Mouse (Mus musculus) CD4-positive, CD25-positive, alpha-beta regulatory T cell, adult 4 months (primary cell): Measurements from ENCODE around the gene Aldh18a1. TPM values are rescaled to one million over a fixed set of nuclear protein-coding genes. Genes with fewer than 3 reads are reported as not detected.
"Not testable (repeated sequence)": the region's sequence is repeated elsewhere in the genome, so short reads cannot be mapped to it uniquely, and the experiment has no call there.

Source experiments
- ATAC-seq: one replicate; pipeline ENCODE4 v1.8.0; 2017
- polyA plus RNA-seq, 2 experiments: library from polyadenylated mRNA; unstranded; fragments of 100-300 nt; shearing (Covaris generic); gene quantifications; one replicate each; pipeline ENCODE4 v1.2.1; 2017

Aldh18a1 gene
- 10 to 100 TPM; 39.2 to 80.4 TPM for polyA plus RNA-seq

- peak; percentile 92 for ATAC-seq
These were observed at the start of gene Aldh18a1 for GRCm38 (mm10) chr19:40588293-40588654. Aldh18a1 (minus strand) TSS chr19:40588463.

GRCm38 (mm10) chr19:40637601-40638000, 49.3 kb upstream of the Aldh18a1 start:
- no peak for ATAC-seq

DNA sequence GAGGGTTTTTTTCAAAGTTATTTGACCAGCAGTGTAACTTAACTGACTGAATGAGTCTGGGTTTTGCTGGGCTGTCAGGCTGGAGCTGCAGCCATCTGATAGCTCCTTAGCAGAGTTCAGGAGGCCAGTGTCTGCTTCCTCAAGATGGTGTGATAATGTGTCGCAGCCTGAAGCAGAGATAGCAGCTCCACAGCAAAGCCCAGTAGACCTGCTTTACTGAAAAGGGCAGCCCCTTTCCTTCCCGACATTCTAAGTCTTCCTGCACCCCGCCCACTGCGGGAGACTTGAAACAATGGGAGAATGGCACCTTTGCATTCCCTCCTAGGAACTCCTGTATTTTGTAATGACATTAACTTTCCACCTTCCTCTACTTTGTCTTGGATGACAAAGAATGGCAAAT, 48.8 kb upstream of the Aldh18a1 start:
- ATAC-seq = no peak

DNA sequence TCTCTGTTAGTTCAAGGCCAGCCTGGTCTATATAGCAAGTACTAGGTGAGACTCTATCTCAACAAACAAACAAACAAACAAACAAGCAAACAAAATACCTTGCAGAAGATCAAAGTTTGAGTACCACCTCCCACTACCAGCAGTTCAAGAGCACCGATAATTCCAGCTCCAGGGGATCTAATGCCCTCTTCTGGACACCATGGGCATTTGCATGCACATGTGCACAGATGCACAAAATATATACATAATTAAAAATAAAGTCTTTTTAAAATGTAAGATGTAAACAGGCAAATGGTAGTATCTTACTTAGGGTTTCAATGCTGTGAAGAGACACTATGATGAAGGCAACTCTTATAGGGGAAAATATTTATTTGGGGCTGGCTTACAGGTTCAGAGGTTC, 44.9 kb upstream of the Aldh18a1 start:
- ATAC-seq = no peak

GRCm38 (mm10) chr19:40632668-40633067, 44.4 kb upstream of the Aldh18a1 start:
- ATAC-seq = no peak

GRCm38 (mm10) chr19:40632193-40632592, 43.9 kb upstream of the Aldh18a1 start:
- no peak for ATAC-seq

- no peak for ATAC-seq
These were observed 42.3 kb upstream of the Aldh18a1 start for GRCm38 (mm10) chr19:40630606-40631005.

DNA sequence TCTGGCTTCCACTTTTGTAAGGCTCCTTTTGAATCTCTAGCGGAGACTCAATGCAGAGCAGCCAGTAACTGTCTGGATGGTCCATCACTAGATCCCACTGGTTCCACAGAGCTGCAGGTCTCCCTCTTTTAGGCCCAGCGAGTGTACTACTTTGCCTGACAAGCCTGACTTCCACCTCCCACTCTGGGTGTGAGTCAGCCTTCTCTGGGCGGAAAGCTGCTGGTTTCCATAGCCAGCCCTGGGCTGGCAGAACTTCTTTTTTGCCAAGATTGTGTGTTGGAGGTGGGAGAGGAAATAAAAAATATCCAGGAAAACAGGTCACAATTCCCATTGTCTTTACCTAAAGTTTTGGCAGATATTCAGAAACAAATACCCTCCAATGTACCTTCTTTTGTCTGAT, 41.8 kb upstream of the Aldh18a1 start:
- no peak for ATAC-seq

DNA sequence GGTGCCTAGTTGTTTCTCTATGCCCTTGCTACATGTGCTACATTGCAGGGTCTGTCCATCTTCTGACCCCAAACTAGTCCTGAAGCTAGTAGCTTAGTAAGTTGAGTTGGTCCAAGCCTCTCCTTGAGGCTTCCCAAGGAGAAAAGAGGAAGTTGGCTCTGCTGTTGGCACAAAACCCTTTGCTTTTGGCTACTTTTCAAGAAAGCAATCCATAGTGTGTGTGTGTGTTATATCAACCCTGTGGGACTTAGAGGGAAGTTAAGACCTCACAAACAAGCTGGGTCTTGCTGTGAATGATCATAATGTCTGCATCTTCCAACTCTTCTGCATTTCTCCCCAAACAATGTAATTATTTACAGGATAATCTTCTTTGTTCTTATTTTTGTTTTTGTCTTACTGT, 40.7 kb upstream of the Aldh18a1 start:
- ATAC-seq = no peak

GRCm38 (mm10) chr19:40625935-40626334, 37.7 kb upstream of the Aldh18a1 start:
- no peak for ATAC-seq

- ATAC-seq = peak; percentile 43
These were observed 33.4 kb upstream of the Aldh18a1 start for GRCm38 (mm10) chr19:40621616-40622015.

DNA sequence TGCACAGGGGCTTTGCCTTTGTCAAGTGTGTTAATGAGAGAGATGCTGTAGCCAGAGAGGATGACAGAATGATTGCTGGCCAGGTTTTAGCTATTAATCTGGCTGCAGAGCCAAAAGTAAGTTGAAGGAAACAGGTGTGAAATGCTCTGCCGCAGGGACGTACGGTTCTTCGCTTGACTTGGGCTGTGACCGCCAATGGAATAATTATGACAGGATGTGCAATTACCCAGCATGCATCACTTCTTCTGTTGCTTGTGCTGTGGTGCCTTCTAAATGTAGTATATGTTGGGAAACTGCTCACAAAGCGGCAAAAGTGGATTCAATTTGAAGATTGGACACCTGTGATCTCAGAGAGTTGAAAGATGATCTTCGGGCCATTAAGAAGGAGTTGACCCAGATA, 27.8 kb upstream of the Aldh18a1 start:
- peak; percentile 54 for ATAC-seq

GRCm38 (mm10) chr19:40614811-40615210, 26.5 kb upstream of the Aldh18a1 start:
- no peak for ATAC-seq

DNA sequence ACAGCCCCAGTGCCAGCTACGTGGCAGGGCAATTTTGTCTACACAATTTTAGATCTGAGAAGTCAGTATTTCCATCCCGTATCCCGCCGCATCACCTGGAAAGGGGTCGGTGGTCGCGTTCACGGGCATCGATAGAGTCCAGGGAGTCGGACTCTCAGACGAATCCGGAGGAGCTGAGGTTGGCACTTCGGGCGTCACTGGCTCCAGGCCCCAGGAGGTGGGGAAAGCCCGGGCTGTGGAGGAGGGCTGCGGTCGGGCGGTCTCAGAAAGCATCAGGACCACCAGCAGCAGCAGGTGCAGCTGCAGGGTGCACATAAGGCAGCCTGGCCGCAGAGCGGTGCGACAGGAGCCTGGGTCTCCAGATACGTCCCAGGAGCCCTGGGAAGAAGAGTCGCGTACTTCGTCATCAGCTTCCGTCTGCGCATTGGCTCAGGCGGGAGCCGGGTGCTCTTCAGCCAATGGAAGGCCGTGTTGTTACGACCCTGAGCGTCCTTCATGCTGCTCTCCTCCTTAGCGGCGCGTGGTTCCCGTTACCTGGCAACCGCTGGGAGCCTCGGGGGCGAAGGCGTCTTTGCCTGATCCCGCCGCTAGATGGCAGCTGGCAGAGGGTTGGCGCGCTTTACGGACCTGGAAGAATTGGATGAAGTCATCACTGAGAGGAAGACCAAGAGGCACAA, 23.7 kb upstream of the Aldh18a1 start, which contains the start of the genes Tctn3 and Entpd1:
Gene Tctn3, minus strand, starts transcription at position 404 of the 677 bp plus-strand sequence.
Gene Entpd1, plus strand, starts transcription at position 537 of the 677 bp plus-strand sequence.
- ATAC-seq = peak; percentile 99

- no peak for ATAC-seq
These were observed 19.4 kb upstream of the Aldh18a1 start for GRCm38 (mm10) chr19:40607676-40608075.

DNA sequence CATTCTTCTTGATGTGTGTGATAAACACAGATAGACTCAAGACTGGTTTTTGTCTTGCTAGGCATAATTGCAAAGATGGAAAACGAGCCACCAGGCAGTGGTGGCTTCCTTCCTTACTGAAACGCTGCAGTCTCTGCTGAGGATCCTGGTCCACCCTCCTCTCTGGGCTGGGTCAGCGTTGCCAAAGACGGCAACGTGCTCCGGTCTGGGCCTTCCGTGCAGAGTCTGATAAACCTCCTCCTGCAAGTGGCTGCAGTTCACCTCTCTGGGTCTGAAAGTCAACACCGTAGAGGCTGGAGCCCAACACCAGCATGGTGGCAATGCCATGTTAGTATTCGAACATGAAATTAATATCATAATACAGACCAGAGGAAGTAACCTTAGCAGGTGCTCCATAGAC, 16.9 kb upstream of the Aldh18a1 start:
- ATAC-seq = no peak

GRCm38 (mm10) chr19:40601870-40602269, 13.6 kb upstream of the Aldh18a1 start:
- no peak for ATAC-seq

- ATAC-seq = not testable (repeated sequence)
These were observed 12.6 kb upstream of the Aldh18a1 start for GRCm38 (mm10) chr19:40600846-40601245.

GRCm38 (mm10) chr19:40595831-40596230, 7.6 kb upstream of the Aldh18a1 start:
- ATAC-seq = no peak

DNA sequence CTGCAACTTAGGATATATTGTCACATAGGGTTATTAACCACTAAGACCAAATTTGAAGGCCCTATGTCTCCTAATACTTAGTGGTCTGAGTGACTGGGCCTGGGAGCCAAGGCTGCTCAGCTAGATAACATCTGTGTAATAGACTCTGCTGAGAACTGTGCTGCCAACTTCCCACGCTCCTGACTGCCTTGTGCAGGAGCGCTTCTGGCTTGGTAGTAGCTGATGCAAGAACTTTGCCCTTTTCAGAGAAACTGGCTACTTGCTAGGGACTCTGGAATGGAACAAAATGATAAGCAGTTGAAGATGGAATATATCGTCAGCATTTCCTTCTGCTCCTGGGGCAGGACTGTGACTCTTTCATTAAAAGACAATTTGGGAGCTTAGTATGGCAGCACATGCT, 7.0 kb upstream of the Aldh18a1 start:
- ATAC-seq = no peak

DNA sequence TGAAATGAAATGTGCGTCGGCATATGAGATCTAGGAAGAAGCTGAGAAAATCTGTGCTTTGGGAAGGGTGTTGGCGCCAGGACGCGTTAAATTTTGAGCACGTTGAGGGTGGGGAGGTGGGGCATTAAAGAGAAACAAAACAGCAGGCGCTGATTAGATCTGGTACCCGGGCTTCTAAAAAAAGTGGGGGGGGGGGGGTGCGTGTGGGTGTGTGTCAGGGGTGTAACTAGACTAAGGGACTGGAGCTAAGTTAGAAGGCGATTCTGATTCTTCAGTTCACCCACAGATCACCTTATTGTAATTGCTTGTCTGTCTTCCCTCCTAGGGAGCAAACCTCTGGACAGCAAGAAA, 1.2 kb upstream of the Aldh18a1 start:
- peak; percentile 19 for ATAC-seq

DNA sequence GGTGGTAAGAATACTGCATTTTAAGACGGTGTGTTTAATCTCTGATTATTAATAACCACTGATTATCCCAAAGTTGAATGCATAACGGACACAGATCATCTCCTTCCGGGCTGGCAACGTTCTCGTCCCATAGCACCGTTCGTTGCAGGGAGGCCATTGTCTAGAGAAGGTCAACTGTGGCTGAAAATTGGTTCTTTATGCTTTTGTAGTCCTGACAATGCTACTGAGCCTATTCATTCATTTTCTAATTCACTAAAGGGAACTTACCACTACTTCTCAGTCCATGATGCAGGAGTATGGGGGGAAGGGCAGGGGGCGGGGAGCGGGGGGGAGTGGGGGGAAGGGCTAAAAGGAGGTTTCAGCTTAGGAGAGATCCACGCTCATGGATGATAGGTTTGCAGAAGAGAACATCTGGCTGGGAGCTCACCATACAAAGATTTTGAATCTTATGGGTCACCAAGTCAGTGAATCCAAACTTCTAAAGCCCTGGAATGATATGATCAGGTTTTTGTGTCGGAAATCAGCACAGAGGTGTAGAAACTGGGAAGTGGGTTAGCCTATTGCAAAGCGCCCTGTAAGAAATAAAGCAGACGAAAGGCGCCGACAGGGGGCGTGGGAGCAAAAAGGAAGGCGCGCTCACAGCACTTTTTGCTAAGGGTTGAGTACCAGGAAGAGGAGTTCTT, 725 bp upstream of the Aldh18a1 start:
- ATAC-seq = peak; percentile 72

GRCm38 (mm10) chr19:40587491-40588292, 571 bp downstream of the Aldh18a1 start:
- peak; percentile 24 for ATAC-seq
